Mouse (Mus musculus): Measurements from ENCODE around the gene Krt33a. TPM values are rescaled to one million over a fixed set of nuclear protein-coding genes. Genes with fewer than 3 reads are reported as not detected.

The Krt33a gene
- polyA plus RNA-seq, 1 experiment = not detected

GRCm38 (mm10) chr11:99990571-99990970 lies 25.4 kb downstream of the Krt33a start:
- no peak overlapping the region for H3K4me3 ChIP-seq (replicated peaks; ENCODE audit: extremely low read depth, low read depth, low read length)
- no peaks in the 10 kb centered on the region; the same call in 1 of the 2 replicates for H3K4me1 ChIP-seq (ENCODE audit: control insufficient read depth, insufficient read depth, low read length)
- no peak for DNase-seq
- WGBS = 73% methylated on average over 3 of the region's 3 CpGs
- TF ChIP-seq POLR2A (IDR thresholded peaks at IDR 0.05; ENCODE audit: borderline replicate concordance, extremely low read depth, low read depth, low read length) (no peak), CTCF (IDR thresholded peaks at IDR 0.05; ENCODE audit: insufficient read depth, low read length) (no peak)

GRCm38 (mm10) chr11:99989881-99990405 lies 26.1 kb downstream of the Krt33a start:
- Histone ChIP-seq H3K4me3 (replicated peaks; ENCODE audit: extremely low read depth, low read depth, low read length) (no peak overlapping the region), H3K4me1 (ENCODE audit: control insufficient read depth, insufficient read depth, low read length) (no peaks in the 10 kb centered on the region; the same call in 1 of the 2 replicates)
- WGBS = 74% methylated on average over 6 of the region's 6 CpGs
- no peak for TF ChIP-seq POLR2A (IDR thresholded peaks at IDR 0.05; ENCODE audit: borderline replicate concordance, extremely low read depth, low read depth, low read length)
- TF ChIP-seq CTCF (IDR thresholded peaks at IDR 0.05; ENCODE audit: insufficient read depth, low read length) = no peak
- no peak for DNase-seq

GRCm38 (mm10) chr11:99988530-99988929 lies 27.5 kb downstream of the Krt33a start:
- no peak for DNase-seq
- 87% methylated on average over 3 of the region's 3 CpGs for WGBS
- no peak overlapping the region for H3K4me3 ChIP-seq (replicated peaks; ENCODE audit: extremely low read depth, low read depth, low read length)
- no peak for TF ChIP-seq POLR2A (IDR thresholded peaks at IDR 0.05; ENCODE audit: borderline replicate concordance, extremely low read depth, low read depth, low read length)
- TF ChIP-seq CTCF (IDR thresholded peaks at IDR 0.05; ENCODE audit: insufficient read depth, low read length) = no peak
- H3K4me1 ChIP-seq (ENCODE audit: control insufficient read depth, insufficient read depth, low read length) = no peaks in the 10 kb centered on the region

GRCm38 (mm10) chr11:99986180-99986647 lies 29.8 kb downstream of the Krt33a start, which contains the start of gene Krtap16-1:
Krtap16-1 (minus strand) TSS chr11:99986597.
- no peak for DNase-seq
- TF ChIP-seq POLR2A (IDR thresholded peaks at IDR 0.05; ENCODE audit: borderline replicate concordance, extremely low read depth, low read depth, low read length) (no peak), CTCF (IDR thresholded peaks at IDR 0.05; ENCODE audit: insufficient read depth, low read length) (no peak)
- Histone ChIP-seq H3K4me1 (ENCODE audit: control insufficient read depth, insufficient read depth, low read length) (no peaks in the 10 kb centered on the region), H3K4me3 (replicated peaks; ENCODE audit: extremely low read depth, low read depth, low read length) (no peak within 1 kb of the TSS)
- 71% methylated on average over 8 of the region's 8 CpGs for WGBS

- no peak for DNase-seq
Measured at GRCm38 (mm10) chr11:99985291-99986092, 30.5 kb downstream of the Krt33a start.

GRCm38 (mm10) chr11:99983442-99983841 lies 32.6 kb downstream of the Krt33a start:
- Histone ChIP-seq H3K4me3 (replicated peaks; ENCODE audit: extremely low read depth, low read depth, low read length) (no peak overlapping the region), H3K4me1 (ENCODE audit: control insufficient read depth, insufficient read depth, low read length) (no peaks in the 10 kb centered on the region)
- 87% methylated on average over 1 of the region's 1 CpGs for WGBS
- no peak for TF ChIP-seq POLR2A (IDR thresholded peaks at IDR 0.05; ENCODE audit: borderline replicate concordance, extremely low read depth, low read depth, low read length)
- no peak for TF ChIP-seq CTCF (IDR thresholded peaks at IDR 0.05; ENCODE audit: insufficient read depth, low read length)
- no peak for DNase-seq

More at GRCm38 (mm10) chr11:99985291-99986092, 30.5 kb downstream of the Krt33a start:
- Histone ChIP-seq H3K4me3 (replicated peaks; ENCODE audit: extremely low read depth, low read depth, low read length) (no peak overlapping the region), H3K4me1 (ENCODE audit: control insufficient read depth, insufficient read depth, low read length) (no peaks in the 10 kb centered on the region)
- no peak for TF ChIP-seq POLR2A (IDR thresholded peaks at IDR 0.05; ENCODE audit: borderline replicate concordance, extremely low read depth, low read depth, low read length)
- TF ChIP-seq CTCF (IDR thresholded peaks at IDR 0.05; ENCODE audit: insufficient read depth, low read length) = no peak
- 68% methylated on average over 20 of the region's 20 CpGs for WGBS

- TF ChIP-seq CTCF (IDR thresholded peaks at IDR 0.05; ENCODE audit: insufficient read depth, low read length) (no peak), POLR2A (IDR thresholded peaks at IDR 0.05; ENCODE audit: borderline replicate concordance, extremely low read depth, low read depth, low read length) (no peak)
- WGBS = 88% methylated on average over 9 of the region's 9 CpGs
- no peak overlapping the region for H3K4me3 ChIP-seq (replicated peaks; ENCODE audit: extremely low read depth, low read depth, low read length)
- no peaks in the 10 kb centered on the region for H3K4me1 ChIP-seq (ENCODE audit: control insufficient read depth, insufficient read depth, low read length)
- DNase-seq = no peak
Measured at GRCm38 (mm10) chr11:99982731-99983130, 33.3 kb downstream of the Krt33a start.

- no peak for DNase-seq
- 76% methylated on average over 5 of the region's 5 CpGs for WGBS
- H3K4me3 ChIP-seq (replicated peaks; ENCODE audit: extremely low read depth, low read depth, low read length) = no peak within 1 kb of the TSS
- no peaks in the 10 kb centered on the region for H3K4me1 ChIP-seq (ENCODE audit: control insufficient read depth, insufficient read depth, low read length)
- TF ChIP-seq POLR2A (IDR thresholded peaks at IDR 0.05; ENCODE audit: borderline replicate concordance, extremely low read depth, low read depth, low read length) (no peak), CTCF (IDR thresholded peaks at IDR 0.05; ENCODE audit: insufficient read depth, low read length) (no peak)
Measured at GRCm38 (mm10) chr11:99978953-99979352, 37.1 kb downstream of the Krt33a start, which contains the start of gene Krtap29-1. Krtap29-1 (minus strand) TSS chr11:99979053.

- no peak for TF ChIP-seq CTCF (IDR thresholded peaks at IDR 0.05; ENCODE audit: insufficient read depth, low read length)
- no peak for TF ChIP-seq POLR2A (IDR thresholded peaks at IDR 0.05; ENCODE audit: borderline replicate concordance, extremely low read depth, low read depth, low read length)
- H3K4me3 ChIP-seq (replicated peaks; ENCODE audit: extremely low read depth, low read depth, low read length) = no peak overlapping the region
- 17% methylated on average over 2 of the region's 2 CpGs for WGBS
- DNase-seq = no peak
- no peaks in the 10 kb centered on the region for H3K4me1 ChIP-seq (ENCODE audit: control insufficient read depth, insufficient read depth, low read length)
Measured at GRCm38 (mm10) chr11:99965961-99966360, 50.1 kb downstream of the Krt33a start.

All from lung, adult 2 months (tissue).